Mouse (Mus musculus) hindbrain, postnatal 0 days (tissue): ENCODE data around the gene Fkbp7. TPM values are rescaled to one million over a fixed set of nuclear protein-coding genes. Genes with fewer than 3 reads are reported as not detected.

Experiments
- ATAC-seq: fragments of 200-750 bp; cut with Nextera tagmentation; 2 replicates; pipeline ENCODE4 v1.8.0; 2017; ENCODE audit warnings: mild to moderate bottlenecking, moderate TSS enrichment, moderate library complexity
- DNase-seq: peaks from one replicate; pipeline ENCODE4 v3.0.0-alpha.2; 2015; ENCODE audit warnings: low spot score
- H3K27ac ChIP-seq: fragments of 300-500 bp; sonication (generic); 2 replicates; pipeline ENCODE4 v1.5.1; 2014; ENCODE audit warnings: mild to moderate bottlenecking
- H3K27me3 ChIP-seq: fragments of 300-500 bp; sonication (generic); 2 replicates; pipeline ENCODE4 v1.6.1; 2014; ENCODE audit warnings: low read length, mixed read lengths; ENCODE audit not compliant: insufficient read depth
- H3K36me3 ChIP-seq: fragments of 300-500 bp; sonication (generic); 2 replicates; pipeline ENCODE4 v1.6.1; 2014; ENCODE audit warnings: low read length, mixed read lengths; ENCODE audit not compliant: insufficient read depth
- H3K4me1 ChIP-seq: fragments of 300-500 bp; sonication (generic); 2 replicates; pipeline ENCODE4 v1.6.1; 2014; ENCODE audit warnings: antibody characterized with exemption, low read length, mixed read lengths; ENCODE audit not compliant: insufficient read depth
- H3K4me2 ChIP-seq: fragments of 300-500 bp; sonication (generic); 2 replicates; pipeline ENCODE4 v1.6.1; 2014; ENCODE audit warnings: low read depth, mild to moderate bottlenecking, low read length, moderate library complexity, mixed read lengths
- H3K4me3 ChIP-seq: fragments of 300-500 bp; sonication (generic); 2 replicates; pipeline ENCODE4 v1.5.1; 2014; ENCODE audit warnings: low read length
- H3K9ac ChIP-seq: fragments of 300-500 bp; sonication (generic); replicated peaks from 2 replicates; pipeline ENCODE4 v1.6.1; 2014; ENCODE audit warnings: mild to moderate bottlenecking, low read length, moderate library complexity, mixed read lengths
- H3K9me3 ChIP-seq: fragments of 300-500 bp; sonication (generic); 2 replicates; pipeline ENCODE4 v1.6.1; 2016; ENCODE audit warnings: low read length, mixed read lengths
- CTCF ChIP-seq: IDR thresholded peaks from 2 replicates; pipeline ENCODE4 v1.5.1; 2016; ENCODE audit warnings: antibody characterized with exemption, control low read depth, low read depth
- WGBS: fragments of 180-500 bp; shearing (Covaris S2); extraction: QIAGEN DNeasy Blood & Tissue Kit; methylation state at CpG from one replicate; pipeline ENCODE4 v1.1.7; 2014; 5-methylcytosine and 5-hydroxymethylcytosine counted together
- polyA plus RNA-seq: library from polyadenylated mRNA; unstranded; fragments of >200 nt; fragmentation: Nextera tagmentation; extraction: Ambion mirVana; gene quantifications from 2 replicates; pipeline ENCODE4 v1.2.1, GENCODE M21; 2015
- total RNA-seq: library from RNA; depleted of rRNA; stranded (reverse); fragments of >200 nt; gene quantifications from 2 replicates; pipeline ENCODE4 v1.2.3, GENCODE M21; 2014

Gene Fkbp7
- total and polyA plus RNA-seq, 2 experiments from 2014 or later, result 2.7 to 15.5 TPM

- WGBS, result 74% methylated on average over 5 of the region's 5 CpGs
- Histone ChIP-seq H3K27ac (no peak overlapping the region), H3K27me3 (no peaks in the 10 kb centered on the region), H3K9ac (no peak overlapping the region), H3K4me3 (no peak overlapping the region), H3K36me3 (no peaks in the 10 kb centered on the region), H3K4me2 (no peak overlapping the region), H3K9me3 (no peaks in the 10 kb centered on the region), H3K4me1 (no peaks in the 10 kb centered on the region)
- DNase-seq, result no peak
- no peak for TF ChIP-seq CTCF
- ATAC-seq, result no peak
Observed at GRCm38 (mm10) chr2:76654646-76655045, 18.3 kb downstream of the Fkbp7 start.

DNA sequence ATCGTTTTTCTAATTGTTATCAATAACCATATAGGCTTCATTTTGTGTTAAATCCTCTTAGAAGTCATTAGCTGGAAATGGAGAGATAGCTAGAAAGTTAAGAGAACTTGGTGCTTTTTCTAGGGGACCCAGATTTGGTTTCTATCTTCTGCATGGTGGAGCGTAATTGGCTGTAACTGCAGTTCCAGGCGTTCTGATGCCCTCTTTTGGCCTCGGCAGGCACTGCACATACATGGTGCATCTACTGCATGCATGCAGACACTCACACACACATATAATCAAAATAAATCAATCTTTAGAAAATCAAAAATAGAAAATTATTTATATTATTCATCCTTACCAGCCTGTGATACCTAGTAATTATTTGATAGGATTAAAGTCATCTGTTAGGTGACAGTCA lies 19.8 kb downstream of the Fkbp7 start:
- Histone ChIP-seq H3K27ac (no peak overlapping the region), H3K9me3 (no peaks in the 10 kb centered on the region), H3K36me3 (no peaks in the 10 kb centered on the region), H3K4me3 (no peak overlapping the region), H3K9ac (no peak overlapping the region), H3K4me1 (peaks cover 6% of the 10 kb centered on the region; the same call in 1 of the 2 replicates), H3K4me2 (no peak overlapping the region), H3K27me3 (no peaks in the 10 kb centered on the region)
- no peak for DNase-seq
- WGBS, result 93% methylated on average over 4 of the region's 4 CpGs
- no peak for ATAC-seq
- TF ChIP-seq CTCF, result 0 out of 2 replicates have a peak, but pooled peaks have one; percentile 10

DNA sequence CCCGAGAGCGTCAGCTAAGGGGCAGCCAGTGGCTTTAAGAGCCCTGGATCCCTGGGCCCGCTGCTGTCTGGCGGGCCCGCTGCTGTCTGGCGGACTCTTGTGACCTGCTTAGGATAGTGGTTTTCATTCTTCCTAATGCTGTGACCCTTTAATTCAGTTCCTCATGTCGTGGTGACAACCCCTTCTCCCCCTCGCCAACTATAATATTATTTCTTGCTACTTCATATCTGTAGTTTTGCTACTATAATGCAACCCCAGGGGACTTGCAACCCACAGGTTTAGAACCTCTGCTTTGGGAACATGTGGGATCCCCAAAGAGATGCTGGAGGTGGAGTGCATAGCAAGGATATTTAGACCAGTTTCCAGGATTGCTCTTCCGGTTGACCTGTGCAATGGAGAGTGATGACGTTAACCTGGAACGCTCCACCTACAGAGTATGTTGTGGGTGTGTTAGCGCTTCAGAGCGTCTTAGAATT lies 24.2 kb downstream of the Fkbp7 start:
- no peaks in the 10 kb centered on the region for H3K9me3 ChIP-seq
- H3K36me3 ChIP-seq, result no peaks in the 10 kb centered on the region
- peak overlapping the region; percentile 83 for H3K9ac ChIP-seq
- WGBS, result 32% methylated on average over 13 of the region's 13 CpGs
- H3K4me2 ChIP-seq, result peak overlapping the region; percentile 67
- TF ChIP-seq CTCF, result no peak
- peaks cover 14% of the 10 kb centered on the region for H3K4me1 ChIP-seq
- ATAC-seq, result peak; percentile 27
- no peaks in the 10 kb centered on the region for H3K27me3 ChIP-seq
- peak overlapping the region; percentile 77 for H3K4me3 ChIP-seq
- peak; percentile 39 for DNase-seq
- H3K27ac ChIP-seq, result peak overlapping the region; percentile 92

- WGBS, result under 1% methylated on average over 39 of the region's 42 CpGs
Observed at GRCm38 (mm10) chr2:76647883-76648570, 24.9 kb downstream of the Fkbp7 start, which contains the start of the genes Prkra and Pjvk. Gene Prkra, minus strand, starts transcription at chr2:76648015. Gene Pjvk, plus strand, starts transcription at chr2:76648476.

DNA sequence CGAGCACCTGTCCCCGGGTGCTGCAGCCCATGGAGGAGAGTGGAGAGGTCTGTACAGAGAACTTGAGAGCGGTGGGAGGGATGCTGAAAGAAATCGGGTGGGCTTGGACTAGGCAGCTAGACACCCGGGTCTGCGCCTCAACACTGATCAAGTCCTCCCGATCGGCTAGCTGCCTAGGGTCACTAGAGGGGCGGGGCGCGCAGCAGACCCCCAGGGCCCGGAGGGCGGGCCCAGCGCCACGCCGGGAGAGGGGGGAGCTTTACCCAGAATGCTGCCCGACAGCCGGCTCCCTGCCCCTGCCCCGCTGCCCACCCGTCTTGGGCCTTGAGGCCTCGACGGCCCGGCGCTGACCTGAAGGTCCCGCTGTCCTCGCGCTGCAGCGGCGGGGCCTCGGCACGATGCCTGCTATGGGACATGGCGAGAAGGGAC lies 25.5 kb downstream of the Fkbp7 start:
- ATAC-seq (peak; percentile 62), DNase-seq (peak; percentile 72)
- TF ChIP-seq CTCF, result no peak

More at GRCm38 (mm10) chr2:76647883-76648570, 24.9 kb downstream of the Fkbp7 start, which contains the start of the genes Prkra and Pjvk:
- TF ChIP-seq CTCF, result peak; percentile 9; the same call in 1 of the 2 replicates
- Histone ChIP-seq H3K4me1 (peaks cover 14% of the 10 kb centered on the region), H3K4me3 (peak within 1 kb of the TSS; percentile 77), H3K27ac (peak within 1 kb of the TSS; percentile 92), H3K9ac (peak within 1 kb of the TSS; percentile 83), H3K27me3 (no peaks in the 10 kb centered on the region), H3K9me3 (no peaks in the 10 kb centered on the region), H3K36me3 (peaks cover 3% of the 10 kb centered on the region; the same call in 1 of the 2 replicates), H3K4me2 (peak within 1 kb of the TSS; percentile 67)
- peak; percentile 98 for DNase-seq
- peak; percentile 98 for ATAC-seq

DNA sequence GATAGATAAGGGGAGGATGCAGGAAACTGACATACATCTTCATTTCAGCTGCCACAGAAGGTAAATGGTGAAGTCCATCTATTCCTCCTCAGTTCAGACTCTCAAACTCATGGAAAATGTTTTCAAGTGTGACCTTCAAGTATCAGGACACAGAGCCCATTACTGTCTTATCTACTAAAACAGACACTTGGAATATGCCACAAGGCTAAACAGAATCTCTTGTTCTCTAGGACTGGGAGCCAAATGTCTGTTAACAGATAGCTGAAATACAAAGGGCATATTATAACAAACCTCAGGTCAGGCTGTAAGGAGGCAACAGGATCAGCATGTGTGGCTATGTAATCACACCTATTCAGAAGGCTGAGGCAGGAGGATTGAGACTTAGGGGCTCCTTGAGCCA lies 29.1 kb downstream of the Fkbp7 start:
- Histone ChIP-seq H3K9me3 (no peaks in the 10 kb centered on the region), H3K4me3 (no peak overlapping the region), H3K4me2 (no peak overlapping the region), H3K4me1 (peaks cover 12% of the 10 kb centered on the region), H3K36me3 (peaks cover 20% of the 10 kb centered on the region; the same call in 1 of the 2 replicates), H3K9ac (no peak overlapping the region), H3K27ac (no peak overlapping the region), H3K27me3 (no peaks in the 10 kb centered on the region)
- TF ChIP-seq CTCF, result no peak
- no peak for DNase-seq
- ATAC-seq, result no peak

More for the DNA sequence above, 25.5 kb downstream of the Fkbp7 start:
- peaks cover 14% of the 10 kb centered on the region for H3K4me1 ChIP-seq
- H3K9ac ChIP-seq, result peak overlapping the region; percentile 83
- no peaks in the 10 kb centered on the region for H3K9me3 ChIP-seq
- peak overlapping the region; percentile 77 for H3K4me3 ChIP-seq
- H3K27ac ChIP-seq, result peak overlapping the region; percentile 92
- WGBS, result under 1% methylated on average over 31 of the region's 32 CpGs
- H3K27me3 ChIP-seq, result no peaks in the 10 kb centered on the region
- H3K36me3 ChIP-seq, result peaks cover 5% of the 10 kb centered on the region; the same call in 1 of the 2 replicates
- peak overlapping the region; percentile 67 for H3K4me2 ChIP-seq

GRCm38 (mm10) chr2:76639637-76640036 lies 33.3 kb downstream of the Fkbp7 start:
- no peak overlapping the region for H3K9ac ChIP-seq
- 89% methylated on average over 2 of the region's 2 CpGs for WGBS
- no peaks in the 10 kb centered on the region for H3K4me1 ChIP-seq
- DNase-seq (no peak), ATAC-seq (no peak)
- H3K27me3 ChIP-seq, result no peaks in the 10 kb centered on the region
- no peak for TF ChIP-seq CTCF
- no peak overlapping the region for H3K27ac ChIP-seq
- H3K4me2 ChIP-seq, result no peak overlapping the region
- H3K36me3 ChIP-seq, result peaks cover 44% of the 10 kb centered on the region
- H3K4me3 ChIP-seq, result no peak overlapping the region
- H3K9me3 ChIP-seq, result no peaks in the 10 kb centered on the region
